Mouse (Mus musculus): Measurements from ENCODE around the gene Zbtb12. TPM values are rescaled to one million over a fixed set of nuclear protein-coding genes. Genes with fewer than 3 reads are reported as not detected.

Zbtb12 gene
- total RNA-seq, 2 experiments from 2014 or later, result 7.9 TPM

Small RNA genes lying within 50 kb of the gene (microRNA-seq; reads per million reads assigned to microRNA genes)
- 0.35 to 0.41 reads per million in 2 experiments for gene Mir6970
- 2.2 to 5.2 reads per million in 2 experiments for gene Mir6971
- gene Mir6972, result 0 reads per million in 2 experiments

Other genes with a start within 250 kb of the Zbtb12 start
- under 1 TPM; 0.52 to 0.91 TPM for gene Prrt1, start 249.9 kb upstream of the Zbtb12 start, total RNA-seq (2021)
- 1 to 10 TPM; 6.1 to 9.5 TPM for gene Fkbpl, start 234.7 kb upstream of the Zbtb12 start, total RNA-seq (2021)
- 10 to 100 TPM; 22.3 to 24.4 TPM for gene Atf6b, start 232.3 kb upstream of the Zbtb12 start, total RNA-seq (2021)
- gene Tnxb, start 208.9 kb upstream of the Zbtb12 start, total RNA-seq (2021), result 10 to 100 TPM; 47.1 to 54.2 TPM
- gene C4b, start 135.6 kb upstream of the Zbtb12 start, total RNA-seq (2021), result 1 to 10 TPM; 5.0 to 5.5 TPM
- not detected for gene Cyp21a1, start 74.9 kb upstream of the Zbtb12 start, total RNA-seq (2021)
- gene Stk19, start 42.5 kb upstream of the Zbtb12 start, total RNA-seq (2021), result 10 to 100 TPM; 13.6 to 16.2 TPM
- gene Dxo, start 42.5 kb upstream of the Zbtb12 start, total RNA-seq (2021), result 10 to 100 TPM; 21.4 to 23.0 TPM
- 10 to 100 TPM; 27.4 to 27.9 TPM for gene Skiv2l, start 29.3 kb upstream of the Zbtb12 start, total RNA-seq (2021)
- gene Nelfe, start 29.1 kb upstream of the Zbtb12 start, total RNA-seq (2021), result 10 to 100 TPM; 30.4 to 34.2 TPM
- gene Cfb, start 17.0 kb upstream of the Zbtb12 start, total RNA-seq (2021), result 1 to 10 TPM in 1 of 2 experiments, under 1 TPM in 1; 0.88 to 2.6 TPM
- gene Gm20547, start 2.6 kb downstream of the Zbtb12 start, total RNA-seq (2021), result not detected
- gene C2, start 18.8 kb downstream of the Zbtb12 start, total RNA-seq (2021), result 1 to 10 TPM; 3.0 to 3.7 TPM
- 10 to 100 TPM; 55.7 to 56.8 TPM for gene Ehmt2, start 19.0 kb downstream of the Zbtb12 start, total RNA-seq (2021)
- not detected for gene Slc44a4, start 35.0 kb downstream of the Zbtb12 start, total RNA-seq (2021)
- gene Neu1, start 51.8 kb downstream of the Zbtb12 start, total RNA-seq (2021), result 10 to 100 TPM; 10.1 to 11.7 TPM
- 1 to 10 TPM; 4.8 to 5.2 TPM for gene Hspa1b, start 79.8 kb downstream of the Zbtb12 start, total RNA-seq (2021)
- gene Gm20481, start 90.4 kb downstream of the Zbtb12 start, total RNA-seq (2021), result not detected
- gene Hspa1a, start 92.7 kb downstream of the Zbtb12 start, total RNA-seq (2021), result 1 to 10 TPM; 2.6 to 2.9 TPM
- 1 to 10 TPM; 5.3 to 6.6 TPM for gene Hspa1l, start 93.2 kb downstream of the Zbtb12 start, total RNA-seq (2021)
- gene Lsm2, start 102.4 kb downstream of the Zbtb12 start, total RNA-seq (2021), result 10 to 100 TPM; 52.2 to 55.0 TPM
- gene Vars, start 121.5 kb downstream of the Zbtb12 start, total RNA-seq (2021), result 10 to 100 TPM; 46.7 to 49.0 TPM
- gene Vwa7, start 137.1 kb downstream of the Zbtb12 start, total RNA-seq (2021), result 1 to 10 TPM; 1.6 to 1.8 TPM
- 1 to 10 TPM in 1 of 2 experiments, under 1 TPM in 1; 0.74 to 1.3 TPM for gene Sapcd1, start 148.5 kb downstream of the Zbtb12 start, total RNA-seq (2021)
- gene Msh5, start 167.3 kb downstream of the Zbtb12 start, total RNA-seq (2021), result 1 to 10 TPM; 4.0 to 6.5 TPM
- 100 to 1,000 TPM; 166 to 167 TPM for gene Clic1, start 170.5 kb downstream of the Zbtb12 start, total RNA-seq (2021)
- 100 to 1,000 TPM; 104 to 106 TPM for gene Ddah2, start 179.6 kb downstream of the Zbtb12 start, total RNA-seq (2021)
- gene Ly6g6c, start 185.9 kb downstream of the Zbtb12 start, total RNA-seq (2021), result not detected
- gene Mpig6b, start 186.7 kb downstream of the Zbtb12 start, total RNA-seq (2021), result under 1 TPM in 1 of 2 experiments, not detected in 1; 0.47 TPM
- not detected for gene Ly6g6e, start 197.4 kb downstream of the Zbtb12 start, total RNA-seq (2021)
- 1 to 10 TPM; 1.6 to 2.4 TPM for gene Ly6g6d, start 198.6 kb downstream of the Zbtb12 start, total RNA-seq (2021)
- not detected for gene Ly6g6f, start 206.1 kb downstream of the Zbtb12 start, total RNA-seq (2021)
- 10 to 100 TPM; 50.6 to 53.5 TPM for gene Abhd16a, start 209.8 kb downstream of the Zbtb12 start, total RNA-seq (2021)
- not detected for gene Ly6g5c, start 228.8 kb downstream of the Zbtb12 start, total RNA-seq (2021)
- under 1 TPM; 0.52 to 0.62 TPM for gene Ly6g5b, start 235.9 kb downstream of the Zbtb12 start, total RNA-seq (2021)
- 1 to 10 TPM; 6.0 to 6.2 TPM for gene Gpank1, start 242.0 kb downstream of the Zbtb12 start, total RNA-seq (2021)
- 100 to 1,000 TPM; 189 to 196 TPM for gene Csnk2b, start 242.6 kb downstream of the Zbtb12 start, total RNA-seq (2021)
- gene D17H6S53E, start 246.9 kb downstream of the Zbtb12 start, total RNA-seq (2021), result 10 to 100 TPM; 26.6 to 27.3 TPM

Data from heart, postnatal 4 days (tissue).